Mouse (Mus musculus) neural tube, embryonic 14.5 days (tissue): Measurements from ENCODE around the gene Eif6. TPM values are rescaled to one million over a fixed set of nuclear protein-coding genes. Genes with fewer than 3 reads are reported as not detected.

Experiments used
- ATAC-seq: fragments of 200-750 bp; cut with Nextera tagmentation; 2 replicates; pipeline ENCODE4 v1.8.0; 2017; ENCODE audit warnings: low read depth, mild to moderate bottlenecking, moderate TSS enrichment, moderate library complexity
- H3K27ac ChIP-seq: fragments of 300-500 bp; sonication (generic); 2 replicates; pipeline ENCODE4 v1.5.1; 2014; ENCODE audit warnings: low read depth, mild to moderate bottlenecking, control low read depth, low read length, moderate library complexity, mixed read lengths
- H3K27me3 ChIP-seq: fragments of 300-500 bp; sonication (generic); 2 replicates; pipeline ENCODE4 v1.6.1; 2014; ENCODE audit warnings: low read length; ENCODE audit not compliant: control insufficient read depth, insufficient read depth
- H3K36me3 ChIP-seq: fragments of 300-500 bp; sonication (generic); 2 replicates; pipeline ENCODE4 v1.6.1; 2014; ENCODE audit warnings: low read length, mixed read lengths; ENCODE audit not compliant: control insufficient read depth, insufficient read depth
- H3K4me1 ChIP-seq: fragments of 300-500 bp; sonication (generic); 2 replicates; pipeline ENCODE4 v1.6.1; 2014; ENCODE audit warnings: low read length; ENCODE audit not compliant: control insufficient read depth, insufficient read depth
- H3K4me2 ChIP-seq: fragments of 300-500 bp; sonication (generic); 2 replicates; pipeline ENCODE4 v1.6.1; 2014; ENCODE audit warnings: mild to moderate bottlenecking, low read depth, low read length, control low read depth
- H3K4me3 ChIP-seq: fragments of 300-500 bp; sonication (generic); 2 replicates; pipeline ENCODE4 v1.5.1; 2014; ENCODE audit warnings: low read depth, low read length, control low read depth, mixed read lengths
- H3K9ac ChIP-seq: fragments of 300-500 bp; sonication (generic); replicated peaks from 2 replicates; pipeline ENCODE4 v1.6.1; 2014; ENCODE audit warnings: low read depth, mild to moderate bottlenecking, control low read depth, low read length, mixed read lengths
- H3K9me3 ChIP-seq: fragments of 300-500 bp; sonication (generic); 2 replicates; pipeline ENCODE4 v1.6.1; 2016; ENCODE audit warnings: low read length; ENCODE audit not compliant: control insufficient read depth
- WGBS: fragments of 180-500 bp; shearing (Covaris S2); extraction: QIAGEN DNeasy Blood & Tissue Kit; methylation state at CpG from one replicate; pipeline ENCODE4 v1.1.7; 2014; 5-methylcytosine and 5-hydroxymethylcytosine counted together
- polyA plus RNA-seq: library from polyadenylated mRNA; unstranded; fragments of >200 nt; fragmentation: Nextera tagmentation; extraction: Ambion mirVana; gene quantifications from 2 replicates; pipeline ENCODE4 v1.2.1, GENCODE M21; 2014

Eif6 gene
- polyA plus RNA-seq, 1 experiment from 2014 or later, result 133 TPM

DNA sequence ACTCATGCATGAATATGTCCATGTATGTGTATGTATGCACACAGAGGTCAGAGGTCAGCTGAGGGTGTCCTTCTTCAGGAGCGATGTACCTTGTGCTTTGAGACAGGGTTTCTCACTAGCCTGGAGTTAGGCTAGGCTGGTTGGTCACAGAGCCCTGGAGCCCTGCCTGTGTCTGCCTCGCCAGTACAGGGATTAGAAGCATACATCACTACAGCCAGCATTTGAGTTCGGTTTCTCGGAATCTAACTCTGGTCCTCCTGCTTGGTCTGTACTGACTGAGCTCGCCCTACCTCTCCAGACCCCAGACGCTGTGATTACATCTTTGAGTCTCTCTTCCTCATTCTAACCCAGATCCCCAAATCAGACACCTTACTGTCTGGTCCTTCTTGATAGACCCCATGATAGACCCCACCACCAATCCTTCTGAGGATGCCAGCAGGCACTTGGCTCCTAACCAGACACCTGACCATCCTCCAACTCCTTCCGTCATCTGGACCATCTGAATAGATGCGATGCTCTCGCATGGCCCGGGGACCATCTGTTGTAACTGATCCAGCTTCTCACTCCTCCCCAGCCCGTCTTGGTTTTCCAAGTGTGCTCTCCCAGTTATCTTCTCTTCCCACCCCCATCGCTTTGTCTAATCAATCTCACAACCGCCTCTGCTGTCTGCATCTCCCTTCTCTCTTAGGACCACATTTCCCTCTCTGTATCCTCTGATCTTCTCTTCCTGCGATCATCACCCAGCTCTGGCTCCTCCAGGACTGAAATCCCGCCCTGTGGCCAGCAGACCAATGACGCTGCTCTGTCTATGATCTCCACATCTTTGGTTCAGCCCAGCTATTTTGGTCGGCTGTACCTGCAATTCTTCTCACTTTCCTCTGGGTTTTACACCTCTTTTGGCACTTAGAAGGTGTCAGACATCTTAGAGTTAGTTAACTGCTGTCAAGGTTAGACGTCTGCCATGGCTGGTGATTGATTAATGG, 38.5 kb downstream of the Eif6 start:
- WGBS, result 71% methylated on average over 18 of the region's 18 CpGs

DNA sequence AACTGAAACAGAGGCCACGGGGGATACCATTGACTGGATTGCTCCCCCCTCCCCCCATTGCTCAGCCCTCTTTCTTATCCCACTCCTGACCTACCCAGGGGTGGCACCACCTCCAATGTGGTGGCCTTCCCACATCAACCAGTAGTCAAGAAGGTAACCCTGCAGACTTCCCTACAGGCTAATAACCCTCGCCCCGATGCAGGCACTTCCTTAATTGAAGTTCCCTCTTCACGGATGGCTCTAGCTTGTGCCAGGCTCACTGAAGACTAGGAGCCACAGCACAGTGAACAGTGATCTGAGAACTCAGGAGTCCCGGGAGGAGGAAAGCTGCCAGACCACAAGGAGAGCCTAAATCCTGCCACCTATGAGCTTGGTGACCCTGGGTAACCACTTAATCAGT, 39.8 kb downstream of the Eif6 start:
- Histone ChIP-seq H3K36me3 (no peaks in the 10 kb centered on the region), H3K4me2 (no peak overlapping the region), H3K4me3 (no peak overlapping the region), H3K9me3 (no peaks in the 10 kb centered on the region), H3K27me3 (no peaks in the 10 kb centered on the region), H3K9ac (no peak overlapping the region), H3K27ac (no peak overlapping the region), H3K4me1 (no peaks in the 10 kb centered on the region)
- 80% methylated on average over 5 of the region's 5 CpGs for WGBS
- ATAC-seq, result no peak

More for the DNA sequence above, 38.5 kb downstream of the Eif6 start:
- H3K4me1 ChIP-seq, result no peaks in the 10 kb centered on the region
- H3K4me2 ChIP-seq, result no peak overlapping the region
- H3K4me3 ChIP-seq, result no peak overlapping the region
- H3K36me3 ChIP-seq, result no peaks in the 10 kb centered on the region
- H3K27ac ChIP-seq, result no peak overlapping the region
- no peaks in the 10 kb centered on the region for H3K27me3 ChIP-seq
- no peak overlapping the region for H3K9ac ChIP-seq
- ATAC-seq, result no peak
- no peaks in the 10 kb centered on the region for H3K9me3 ChIP-seq

DNA sequence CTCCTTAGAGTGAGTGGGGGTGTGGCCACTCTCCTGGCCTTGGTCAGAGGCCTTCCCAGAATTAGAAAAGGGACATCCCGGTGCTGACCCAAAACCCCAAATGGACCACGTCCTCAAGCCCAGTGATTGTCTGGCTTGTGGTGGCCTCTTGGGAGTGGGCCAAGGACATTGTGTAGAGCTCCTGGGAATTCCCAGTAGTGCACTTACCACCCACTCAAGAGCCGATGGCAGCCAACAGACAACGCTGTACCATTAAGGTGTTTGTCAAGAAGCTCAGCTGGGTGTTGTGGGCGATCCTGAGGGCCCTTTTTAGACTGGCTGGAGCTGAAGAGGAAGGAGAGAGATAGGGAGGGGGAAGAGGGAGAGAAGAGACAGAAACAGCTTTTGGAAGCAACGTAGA, 42.2 kb downstream of the Eif6 start:
- H3K4me3 ChIP-seq, result no peak overlapping the region
- no peak for ATAC-seq
- H3K9ac ChIP-seq, result no peak overlapping the region
- H3K27ac ChIP-seq, result no peak overlapping the region
- H3K9me3 ChIP-seq, result no peaks in the 10 kb centered on the region
- H3K4me2 ChIP-seq, result no peak overlapping the region
- H3K4me1 ChIP-seq, result peaks cover 6% of the 10 kb centered on the region; the same call in 1 of the 2 replicates
- H3K36me3 ChIP-seq, result no peaks in the 10 kb centered on the region
- WGBS, result 77% methylated on average over 6 of the region's 6 CpGs
- no peaks in the 10 kb centered on the region for H3K27me3 ChIP-seq

DNA sequence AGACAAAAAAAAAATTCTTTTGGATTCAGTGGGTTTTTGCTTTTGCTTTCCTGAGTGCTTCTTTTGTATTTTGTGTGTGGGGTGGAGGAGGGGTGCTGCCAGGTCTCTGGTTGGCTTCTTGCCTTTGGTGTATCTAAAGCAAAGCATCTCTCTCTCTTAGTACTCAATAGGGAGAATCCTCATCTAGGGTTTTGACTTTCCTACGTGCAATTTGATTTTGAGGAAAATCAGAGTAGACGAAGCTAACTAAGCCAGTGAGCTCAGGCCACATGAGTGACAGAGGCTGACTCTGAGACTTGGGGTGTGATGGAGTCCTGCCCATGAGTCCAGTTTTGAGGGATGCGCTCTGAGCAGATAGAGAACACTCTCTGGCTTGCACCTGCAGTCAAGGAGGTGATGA, 47.2 kb downstream of the Eif6 start:
- no peak overlapping the region for H3K27ac ChIP-seq
- 86% methylated on average over 3 of the region's 3 CpGs for WGBS
- H3K9me3 ChIP-seq, result no peaks in the 10 kb centered on the region
- no peaks in the 10 kb centered on the region for H3K36me3 ChIP-seq
- H3K27me3 ChIP-seq, result no peaks in the 10 kb centered on the region; the same call in 1 of the 2 replicates
- no peak overlapping the region for H3K9ac ChIP-seq
- no peak overlapping the region for H3K4me2 ChIP-seq
- H3K4me3 ChIP-seq, result no peak overlapping the region
- peaks cover 32% of the 10 kb centered on the region for H3K4me1 ChIP-seq
- ATAC-seq, result no peak

DNA sequence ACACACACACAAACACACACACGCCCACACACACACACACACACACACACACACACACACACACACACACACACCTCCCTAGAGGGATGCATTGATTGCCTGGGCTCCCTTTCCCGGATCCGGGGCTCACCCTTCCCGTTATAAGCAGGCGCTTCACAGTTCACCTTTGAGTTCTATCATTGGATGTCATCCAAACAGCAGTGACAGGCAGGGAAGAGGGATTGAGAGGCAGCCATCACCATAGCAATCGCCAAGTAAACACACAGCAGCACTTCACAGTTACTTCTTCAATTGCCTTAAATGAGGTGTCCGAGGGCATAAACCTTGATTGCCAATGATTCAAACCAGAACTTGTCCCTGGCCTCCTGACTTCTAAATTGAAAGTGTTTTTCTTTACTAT, 47.7 kb downstream of the Eif6 start:
- Histone ChIP-seq H3K27ac (no peak overlapping the region), H3K9ac (no peak overlapping the region), H3K4me1 (peaks cover 32% of the 10 kb centered on the region), H3K4me2 (no peak overlapping the region), H3K9me3 (no peaks in the 10 kb centered on the region), H3K4me3 (no peak overlapping the region), H3K27me3 (no peaks in the 10 kb centered on the region; the same call in 1 of the 2 replicates), H3K36me3 (no peaks in the 10 kb centered on the region)
- no peak for ATAC-seq
- WGBS, result 47% methylated on average over 7 of the region's 7 CpGs

DNA sequence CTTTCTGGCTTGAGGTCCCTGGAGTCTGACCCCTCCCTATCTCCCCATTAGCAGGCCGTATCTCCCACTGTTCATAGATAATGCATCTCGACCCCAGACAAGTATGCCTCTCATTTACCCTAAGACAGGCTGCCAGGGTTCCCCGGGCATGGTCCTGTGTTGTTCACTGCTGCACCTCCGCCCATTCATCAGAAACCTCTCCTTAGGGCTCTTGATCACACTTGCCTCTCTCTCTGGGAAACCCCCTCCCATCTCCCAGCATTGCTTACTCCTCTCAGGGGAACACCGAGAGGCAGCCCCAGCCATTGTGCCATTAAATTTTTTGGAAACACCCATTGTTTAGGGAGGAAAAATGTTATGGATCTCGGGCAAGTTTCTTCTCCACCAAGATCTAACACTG, 48.7 kb downstream of the Eif6 start:
- Histone ChIP-seq H3K27me3 (no peaks in the 10 kb centered on the region; the same call in 1 of the 2 replicates), H3K9ac (no peak overlapping the region; the same call in 1 of the 2 replicates), H3K27ac (no peak overlapping the region), H3K4me1 (peaks cover 32% of the 10 kb centered on the region), H3K9me3 (no peaks in the 10 kb centered on the region), H3K36me3 (no peaks in the 10 kb centered on the region), H3K4me3 (no peak overlapping the region), H3K4me2 (no peak overlapping the region; the same call in 1 of the 2 replicates)
- ATAC-seq, result 0 out of 2 replicates have a peak, but pooled peaks have one; percentile 18
- 46% methylated on average over 6 of the region's 6 CpGs for WGBS

DNA sequence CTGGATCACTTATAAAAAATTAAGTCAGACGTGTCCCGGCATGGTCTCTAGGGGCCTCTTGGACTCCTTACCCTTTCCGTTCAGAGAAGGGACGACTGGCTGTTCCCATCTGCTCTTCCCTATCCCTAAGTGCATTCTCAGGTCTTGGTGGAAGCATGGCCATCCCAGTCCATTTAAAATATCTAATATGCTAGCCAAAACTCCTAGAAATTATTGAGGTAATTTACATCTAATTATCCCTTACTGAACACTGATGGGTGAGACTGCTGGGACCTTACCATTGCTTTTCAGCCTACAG, 49.1 kb downstream of the Eif6 start:
- Histone ChIP-seq H3K4me2 (peak overlapping the region; percentile 58; the same call in 1 of the 2 replicates), H3K4me1 (peaks cover 32% of the 10 kb centered on the region), H3K27ac (no peak overlapping the region; the same call in 1 of the 2 replicates), H3K36me3 (no peaks in the 10 kb centered on the region), H3K9ac (no peak overlapping the region), H3K4me3 (no peak overlapping the region), H3K27me3 (no peaks in the 10 kb centered on the region; the same call in 1 of the 2 replicates), H3K9me3 (no peaks in the 10 kb centered on the region)
- ATAC-seq, result no peak
- WGBS, result 30% methylated on average over 4 of the region's 4 CpGs

DNA sequence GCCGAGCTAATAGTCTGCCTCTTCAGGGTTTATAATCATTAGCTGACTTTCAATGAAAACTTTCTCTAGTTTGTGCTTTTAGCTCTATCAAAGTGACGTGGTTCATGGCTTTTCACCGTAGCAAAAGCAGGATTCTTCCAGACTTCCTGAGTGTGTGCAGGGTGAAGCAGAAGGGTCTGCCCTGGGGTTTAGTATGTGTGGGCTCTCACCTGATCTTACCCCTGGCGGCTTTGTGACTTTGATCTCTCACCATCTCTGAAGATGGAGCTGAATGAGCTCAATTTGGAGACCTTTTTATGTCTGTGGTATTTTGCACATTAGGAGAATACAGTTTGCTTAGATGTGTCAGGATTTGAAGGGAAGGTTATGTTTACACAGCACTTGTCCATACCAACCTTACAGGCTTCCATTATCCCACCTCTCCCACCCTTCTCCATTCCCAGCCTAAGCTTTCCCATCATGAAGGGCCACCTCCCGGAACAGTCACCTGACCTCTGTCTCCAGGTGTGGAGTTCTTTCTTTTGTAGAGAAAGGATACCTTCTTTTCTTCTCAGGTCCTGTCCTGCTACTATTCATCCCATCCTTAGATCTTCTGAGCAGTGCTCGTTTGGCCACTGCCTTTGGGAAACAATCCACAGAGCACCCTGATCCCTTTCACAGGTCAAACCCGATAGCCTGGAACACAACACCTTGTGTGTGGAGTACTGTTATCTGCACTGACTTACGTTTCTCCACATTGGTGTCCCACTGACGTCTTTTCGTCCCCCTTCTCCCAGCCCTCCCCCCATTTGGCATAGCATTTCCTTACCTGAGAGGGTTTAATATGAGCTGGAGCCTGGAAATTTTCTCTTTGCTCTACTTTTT, 49.7 kb downstream of the Eif6 start:
- H3K36me3 ChIP-seq, result no peaks in the 10 kb centered on the region
- no peaks in the 10 kb centered on the region; the same call in 1 of the 2 replicates for H3K27me3 ChIP-seq
- peaks cover 32% of the 10 kb centered on the region for H3K4me1 ChIP-seq
- H3K4me3 ChIP-seq, result peak overlapping the region; percentile 71; the same call in 1 of the 2 replicates
- H3K4me2 ChIP-seq, result peak overlapping the region; percentile 58; the same call in 1 of the 2 replicates
- no peaks in the 10 kb centered on the region for H3K9me3 ChIP-seq
- no peak overlapping the region for H3K9ac ChIP-seq
- ATAC-seq, result no peak
- no peak overlapping the region; the same call in 1 of the 2 replicates for H3K27ac ChIP-seq
- WGBS, result 69% methylated on average over 10 of the region's 10 CpGs
